Mouse (Mus musculus): Measurements from ENCODE around the gene Vmn1r93.
"Not testable (repeated sequence)": the region's sequence is repeated elsewhere in the genome, so short reads cannot be mapped to it uniquely, and the experiment has no call there.

Vmn1r93 gene

DNA sequence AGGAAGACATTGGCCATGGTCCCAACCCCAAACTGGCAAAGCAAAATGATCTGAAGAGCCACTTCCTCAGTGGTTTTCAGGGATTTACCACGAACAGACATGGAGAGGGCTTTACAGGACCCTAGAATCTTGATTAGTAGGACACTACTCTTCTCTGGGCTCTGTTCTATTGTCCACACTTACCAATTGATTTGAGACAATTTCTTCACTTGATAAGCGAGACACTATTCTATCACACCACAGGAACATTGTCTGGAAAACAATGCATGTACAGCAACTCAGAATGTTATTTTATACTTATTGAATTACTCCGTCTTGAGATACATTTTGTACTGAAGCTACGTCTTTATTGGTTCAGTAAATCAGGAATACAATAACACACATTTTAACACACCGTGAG, at the start of gene Vmn1r93:
Gene Vmn1r93, minus strand, starts transcription at position 101 of the 400 bp plus-strand sequence.
- DNase-seq, result not testable (repeated sequence)

DNA sequence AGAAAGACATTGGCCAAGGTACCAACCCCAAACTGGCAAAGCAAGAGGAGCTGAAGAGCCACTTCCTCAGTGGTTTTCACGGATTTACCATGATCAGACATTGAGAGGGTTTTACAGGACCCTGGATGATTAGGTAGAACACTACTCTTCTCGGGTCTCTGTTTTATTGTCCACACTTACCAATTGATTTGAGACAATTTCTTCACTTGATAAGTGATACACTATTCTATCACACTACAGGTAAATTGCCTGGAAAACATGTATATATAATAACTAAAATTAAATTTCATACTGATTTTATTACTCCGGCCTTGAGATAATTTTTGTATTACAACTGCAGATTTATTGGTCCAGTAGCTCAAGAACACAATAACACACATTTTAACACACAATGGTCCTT, 29.4 kb upstream of the Vmn1r93 start, which contains the start of gene Vmn1r94:
Gene Vmn1r94, minus strand, starts transcription at position 101 of the 400 bp plus-strand sequence.
- not testable (repeated sequence) for DNase-seq

DNA sequence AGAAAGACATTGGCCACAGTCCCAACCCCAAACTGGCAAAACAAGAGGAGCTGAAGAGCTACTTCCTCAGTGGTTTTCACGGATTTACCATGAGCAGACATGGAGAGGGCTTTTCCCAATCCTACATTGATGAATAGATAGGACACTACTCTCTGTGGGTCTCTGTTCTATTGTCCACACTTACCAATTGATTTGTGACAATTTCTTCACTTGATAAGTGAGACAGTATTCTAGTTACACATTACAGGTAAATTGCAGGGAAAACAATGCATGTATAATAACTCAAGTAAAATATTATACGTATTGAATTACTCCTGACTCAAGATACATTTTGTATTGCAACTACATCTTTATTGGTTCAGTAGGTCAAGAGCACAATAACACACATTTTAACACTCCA, 16.4 kb downstream of the Vmn1r93 start, which contains the start of gene Gm16442:
Gene Gm16442, minus strand, starts transcription at position 101 of the 400 bp plus-strand sequence.
- DNase-seq, result not testable (repeated sequence)

DNA sequence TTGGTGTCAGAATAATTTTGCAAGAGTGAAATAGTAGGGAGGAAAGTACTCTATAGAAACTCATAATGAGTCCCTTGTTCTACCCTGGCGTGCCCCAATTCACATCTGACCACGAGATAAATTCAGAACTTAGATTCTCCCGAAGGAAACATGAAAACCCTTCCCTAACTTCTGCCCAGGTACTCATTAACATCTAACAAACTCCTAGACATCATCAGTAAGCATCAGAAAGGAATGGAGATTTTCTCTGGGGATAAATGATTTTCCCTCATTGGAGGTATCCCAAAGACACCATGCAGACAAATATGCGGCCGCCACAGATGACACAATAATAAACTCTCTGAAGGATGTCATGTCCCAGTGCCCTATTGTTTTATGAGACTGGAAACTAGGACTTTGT, 39.5 kb downstream of the Vmn1r93 start, which contains the start of gene Vmn1r91:
Gene Vmn1r91, plus strand, starts transcription at position 301 of the 400 bp plus-strand sequence.
- not testable (repeated sequence) for DNase-seq
